Mouse (Mus musculus) forebrain, embryonic 10.5 days (tissue): ENCODE data around the gene Polr3g. TPM values are rescaled to one million over a fixed set of nuclear protein-coding genes. Genes with fewer than 3 reads are reported as not detected.
"Not testable (repeated sequence)": the region's sequence is repeated elsewhere in the genome, so short reads cannot be mapped to it uniquely, and the experiment has no call there.

Experiments used
- DNase-seq: peaks from one replicate; pipeline ENCODE4 v3.0.0-alpha.2; 2017; ENCODE audit warnings: low spot score; ENCODE audit errors: extremely low spot score
- H3K27ac ChIP-seq: fragments of 300-500 bp; sonication (generic); 2 replicates; pipeline ENCODE4 v1.5.1; 2016; ENCODE audit warnings: mild to moderate bottlenecking
- H3K27me3 ChIP-seq: fragments of 300-500 bp; sonication (generic); 2 replicates; pipeline ENCODE4 v1.6.1; 2016; ENCODE audit warnings: mild to moderate bottlenecking; ENCODE audit not compliant: poor library complexity, severe bottlenecking
- H3K36me3 ChIP-seq: fragments of 300-500 bp; sonication (generic); replicated peaks from 2 replicates; pipeline ENCODE4 v1.6.1; 2016; ENCODE audit warnings: mild to moderate bottlenecking, moderate library complexity
- H3K4me1 ChIP-seq: fragments of 300-500 bp; sonication (generic); 2 replicates; pipeline ENCODE4 v1.6.1; 2016
- H3K4me3 ChIP-seq: fragments of 300-500 bp; sonication (generic); 2 replicates; pipeline ENCODE4 v1.5.1; 2016; ENCODE audit warnings: mild to moderate bottlenecking, moderate library complexity
- H3K9me3 ChIP-seq: fragments of 300-500 bp; sonication (generic); 2 replicates; pipeline ENCODE4 v1.6.1; 2016; ENCODE audit warnings: mild to moderate bottlenecking, moderate library complexity
- WGBS: fragments of 180-500 bp; shearing (Covaris S2); methylation state at CpG from one replicate; pipeline ENCODE4 v1.1.7; 2016; 5-methylcytosine and 5-hydroxymethylcytosine counted together
- polyA plus RNA-seq: library from polyadenylated mRNA; unstranded; fragments of >200 nt; fragmentation: Nextera tagmentation; extraction: Ambion mirVana; gene quantifications from 2 replicates; pipeline ENCODE4 v1.2.1, GENCODE M21; 2016

The Polr3g gene
- polyA plus RNA-seq, 1 experiment from 2014 or later, result 21.7 TPM

- H3K27me3 ChIP-seq, result no peaks in the 10 kb centered on the region
- 66% methylated on average over 7 of the region's 7 CpGs for WGBS
- no peaks in the 10 kb centered on the region for H3K36me3 ChIP-seq
- no peaks in the 10 kb centered on the region for H3K9me3 ChIP-seq
- peaks cover 45% of the 10 kb centered on the region for H3K4me1 ChIP-seq
- no peak overlapping the region for H3K4me3 ChIP-seq
- H3K27ac ChIP-seq, result peak overlapping the region; percentile 66
- DNase-seq, result no peak
These were observed 68.2 kb downstream of the Polr3g start for GRCm38 (mm10) chr13:81642491-81643149.

GRCm38 (mm10) chr13:81641289-81642045, 69.3 kb downstream of the Polr3g start:
- no peaks in the 10 kb centered on the region for H3K9me3 ChIP-seq
- peaks cover 45% of the 10 kb centered on the region for H3K4me1 ChIP-seq
- DNase-seq, result peak; percentile 53
- H3K36me3 ChIP-seq, result no peaks in the 10 kb centered on the region
- H3K27me3 ChIP-seq, result no peaks in the 10 kb centered on the region
- 14% methylated on average over 8 of the region's 8 CpGs for WGBS
- H3K27ac ChIP-seq, result peak overlapping the region; percentile 71
- H3K4me3 ChIP-seq, result peak overlapping the region; percentile 18; the same call in 1 of the 2 replicates

GRCm38 (mm10) chr13:81640881-81641280, 69.9 kb downstream of the Polr3g start:
- peak overlapping the region; percentile 71 for H3K27ac ChIP-seq
- peaks cover 45% of the 10 kb centered on the region for H3K4me1 ChIP-seq
- H3K27me3 ChIP-seq, result no peaks in the 10 kb centered on the region
- no peaks in the 10 kb centered on the region for H3K9me3 ChIP-seq
- no peak for DNase-seq
- 62% methylated on average over 6 of the region's 6 CpGs for WGBS
- no peaks in the 10 kb centered on the region for H3K36me3 ChIP-seq
- no peak overlapping the region for H3K4me3 ChIP-seq

- DNase-seq, result peak; percentile 48
- Histone ChIP-seq H3K27me3 (peaks cover under 1% of the 10 kb centered on the region; the same call in 1 of the 2 replicates), H3K4me1 (peaks cover 49% of the 10 kb centered on the region), H3K9me3 (no peaks in the 10 kb centered on the region), H3K36me3 (no peaks in the 10 kb centered on the region), H3K27ac (0 out of 2 replicates have a peak overlapping the region, but pooled peaks have one; percentile 8), H3K4me3 (no peak overlapping the region)
- WGBS, result 16% methylated on average over 4 of the region's 4 CpGs
These were observed 71.2 kb downstream of the Polr3g start for GRCm38 (mm10) chr13:81639624-81640023.

GRCm38 (mm10) chr13:81632720-81633415, 77.9 kb downstream of the Polr3g start, which contains the start of gene Adgrv1:
Adgrv1 (minus strand) TSS chr13:81633154.
- DNase-seq, result peak; percentile 95
- peaks cover 62% of the 10 kb centered on the region for H3K4me1 ChIP-seq
- no peaks in the 10 kb centered on the region for H3K9me3 ChIP-seq
- no peaks in the 10 kb centered on the region for H3K36me3 ChIP-seq
- H3K27me3 ChIP-seq, result peaks cover 34% of the 10 kb centered on the region
- peak within 1 kb of the TSS; percentile 70 for H3K4me3 ChIP-seq
- under 1% methylated on average over 42 of the region's 42 CpGs for WGBS
- peak within 1 kb of the TSS; percentile 90 for H3K27ac ChIP-seq

- Histone ChIP-seq H3K4me3 (peak overlapping the region; percentile 70), H3K27ac (peak overlapping the region; percentile 74; the same call in 1 of the 2 replicates), H3K36me3 (no peaks in the 10 kb centered on the region), H3K27me3 (peaks cover 34% of the 10 kb centered on the region), H3K4me1 (peaks cover 76% of the 10 kb centered on the region), H3K9me3 (no peaks in the 10 kb centered on the region)
- DNase-seq, result no peak
- 22% methylated on average over 5 of the region's 5 CpGs for WGBS
These were observed 80.2 kb downstream of the Polr3g start for GRCm38 (mm10) chr13:81630566-81630965.

GRCm38 (mm10) chr13:81629395-81629794, 81.4 kb downstream of the Polr3g start:
- Histone ChIP-seq H3K27me3 (peaks cover 32% of the 10 kb centered on the region), H3K9me3 (no peaks in the 10 kb centered on the region), H3K27ac (peak overlapping the region; percentile 74; the same call in 1 of the 2 replicates), H3K4me3 (peak overlapping the region; percentile 70), H3K36me3 (no peaks in the 10 kb centered on the region), H3K4me1 (peaks cover 72% of the 10 kb centered on the region)
- peak; percentile 71 for DNase-seq
- 12% methylated on average over 3 of the region's 3 CpGs for WGBS

- Histone ChIP-seq H3K4me3 (peak overlapping the region; percentile 70; the same call in 1 of the 2 replicates), H3K4me1 (peaks cover 71% of the 10 kb centered on the region), H3K27me3 (peaks cover 25% of the 10 kb centered on the region), H3K36me3 (no peaks in the 10 kb centered on the region), H3K27ac (peak overlapping the region; percentile 74; the same call in 1 of the 2 replicates), H3K9me3 (no peaks in the 10 kb centered on the region)
- DNase-seq, result no peak
- 24% methylated on average over 2 of the region's 2 CpGs for WGBS
These were observed 82.1 kb downstream of the Polr3g start for GRCm38 (mm10) chr13:81628631-81629190.

GRCm38 (mm10) chr13:81627861-81628260, 83.0 kb downstream of the Polr3g start:
- not testable (repeated sequence) for H3K36me3 ChIP-seq, DNase-seq, H3K9me3 ChIP-seq
- peaks cover 63% of the 10 kb centered on the region for H3K4me1 ChIP-seq
- peak overlapping the region; percentile 74; the same call in 1 of the 2 replicates for H3K27ac ChIP-seq
- peak overlapping the region; percentile 12; the same call in 1 of the 2 replicates for H3K4me3 ChIP-seq
- H3K27me3 ChIP-seq, result peaks cover 16% of the 10 kb centered on the region
- 74% methylated on average over 1 of the region's 1 CpGs for WGBS

Other genes starting within 250 kb of the Polr3g start
- 28.1 and 30.3 TPM in 2 replicates for gene Adgrv1, start 77.9 kb downstream of the Polr3g start, polyA plus RNA-seq
- 20.3 and 24.7 TPM in 2 replicates for gene Lysmd3, start 53.4 kb downstream of the Polr3g start, polyA plus RNA-seq
- gene Mblac2, start 328 bp upstream of the Polr3g start, polyA plus RNA-seq, result 3.5 and 4.4 TPM in 2 replicates
- gene Cetn3, start 72.1 kb upstream of the Polr3g start, polyA plus RNA-seq, result 237 and 275 TPM in 2 replicates